Mouse (Mus musculus) hindbrain, embryonic 16.5 days (tissue): ENCODE data around the gene Ezh1. TPM values are rescaled to one million over a fixed set of nuclear protein-coding genes. Genes with fewer than 3 reads are reported as not detected.
A peak's percentile ranks its signal among the peaks of the same experiment; 100 is the strongest.

ENCODE experiments used
- ATAC-seq: fragments of 200-750 bp; cut with Nextera tagmentation; 2 replicates; pipeline ENCODE4 v1.8.0; 2017; ENCODE audit warnings: moderate TSS enrichment, moderate library complexity
- H3K27ac ChIP-seq: fragments of 300-500 bp; sonication (generic); 2 replicates; pipeline ENCODE4 v1.5.1; 2014; ENCODE audit warnings: low read depth, mild to moderate bottlenecking, control low read depth, low read length, moderate library complexity
- H3K27me3 ChIP-seq: fragments of 300-500 bp; sonication (generic); replicated peaks from 2 replicates; pipeline ENCODE4 v1.6.1; 2014; ENCODE audit warnings: low read length; ENCODE audit not compliant: control insufficient read depth, insufficient read depth
- H3K36me3 ChIP-seq: fragments of 300-500 bp; sonication (generic); 2 replicates; pipeline ENCODE4 v1.6.1; 2014; ENCODE audit warnings: mild to moderate bottlenecking, low read length, moderate library complexity, mixed read lengths; ENCODE audit not compliant: control insufficient read depth, insufficient read depth
- H3K4me1 ChIP-seq: fragments of 300-500 bp; sonication (generic); 2 replicates; pipeline ENCODE4 v1.6.1; 2014; ENCODE audit warnings: low read depth, low read length; ENCODE audit not compliant: control insufficient read depth, insufficient read depth
- H3K4me2 ChIP-seq: fragments of 300-500 bp; sonication (generic); 2 replicates; pipeline ENCODE4 v1.6.1; 2014; ENCODE audit warnings: mild to moderate bottlenecking, low read length, control low read depth, moderate library complexity
- H3K4me3 ChIP-seq: fragments of 300-500 bp; sonication (generic); 2 replicates; pipeline ENCODE4 v1.5.1; 2014; ENCODE audit warnings: mild to moderate bottlenecking, low read length, control low read depth, moderate library complexity
- H3K9ac ChIP-seq: fragments of 300-500 bp; sonication (generic); 2 replicates; pipeline ENCODE4 v1.6.1; 2014; ENCODE audit warnings: low read depth, mild to moderate bottlenecking, control low read depth, low read length, moderate library complexity
- H3K9me3 ChIP-seq: fragments of 300-500 bp; sonication (generic); 2 replicates; pipeline ENCODE4 v1.6.1; 2014; ENCODE audit warnings: mild to moderate bottlenecking, low read length, moderate library complexity; ENCODE audit not compliant: control insufficient read depth
- WGBS: fragments of 180-500 bp; shearing (Covaris S2); extraction: QIAGEN DNeasy Blood & Tissue Kit; methylation state at CpG from one replicate; pipeline ENCODE4 v1.1.7; 2014; 5-methylcytosine and 5-hydroxymethylcytosine counted together
- polyA plus RNA-seq: library from polyadenylated mRNA; unstranded; fragments of >200 nt; fragmentation: Nextera tagmentation; extraction: Ambion mirVana; gene quantifications from 2 replicates; pipeline ENCODE4 v1.2.1, GENCODE M21; 2015

Ezh1 gene
- polyA plus RNA-seq, 1 experiment from 2014 or later = 30.0 TPM

GRCm38 (mm10) chr11:101251031-101251430 is 24.8 kb upstream of the Ezh1 start:
- Histone ChIP-seq H3K9ac (no peak overlapping the region), H3K36me3 (no peaks in the 10 kb centered on the region), H3K27ac (no peak overlapping the region), H3K27me3 (peaks cover 11% of the 10 kb centered on the region), H3K4me3 (no peak overlapping the region), H3K4me1 (peaks cover 16% of the 10 kb centered on the region), H3K9me3 (no peaks in the 10 kb centered on the region), H3K4me2 (no peak overlapping the region)
- ATAC-seq = no peak
- WGBS = 73% methylated on average over 2 of the region's 2 CpGs

- Histone ChIP-seq H3K4me1 (peaks cover 12% of the 10 kb centered on the region), H3K4me3 (no peak overlapping the region), H3K27me3 (peaks cover 23% of the 10 kb centered on the region), H3K9me3 (no peaks in the 10 kb centered on the region), H3K27ac (no peak overlapping the region), H3K9ac (no peak overlapping the region), H3K36me3 (no peaks in the 10 kb centered on the region), H3K4me2 (peak overlapping the region; percentile 0; the same call in 1 of the 2 replicates)
- no peak for ATAC-seq
- 35% methylated on average over 14 of the region's 14 CpGs for WGBS
These were observed 22.2 kb upstream of the Ezh1 start for GRCm38 (mm10) chr11:101248258-101248994.

- H3K4me1 ChIP-seq = peaks cover 7% of the 10 kb centered on the region
- peak overlapping the region; percentile 71; the same call in 1 of the 2 replicates for H3K4me3 ChIP-seq
- no peaks in the 10 kb centered on the region for H3K36me3 ChIP-seq
- peaks cover 23% of the 10 kb centered on the region for H3K27me3 ChIP-seq
- H3K27ac ChIP-seq = no peak overlapping the region
- H3K9ac ChIP-seq = no peak overlapping the region
- H3K9me3 ChIP-seq = no peaks in the 10 kb centered on the region
- WGBS = 83% methylated on average over 6 of the region's 6 CpGs
- ATAC-seq = no peak
- H3K4me2 ChIP-seq = peak overlapping the region; percentile 98
These were observed 21.3 kb upstream of the Ezh1 start for GRCm38 (mm10) chr11:101247521-101248030.

GRCm38 (mm10) chr11:101246702-101247012 is 20.4 kb upstream of the Ezh1 start:
- Histone ChIP-seq H3K27me3 (peaks cover 23% of the 10 kb centered on the region), H3K9me3 (no peaks in the 10 kb centered on the region), H3K27ac (peak overlapping the region; percentile 61; the same call in 1 of the 2 replicates), H3K4me3 (peak overlapping the region; percentile 71), H3K4me2 (peak overlapping the region; percentile 98), H3K9ac (peak overlapping the region; percentile 88), H3K4me1 (peaks cover 7% of the 10 kb centered on the region), H3K36me3 (no peaks in the 10 kb centered on the region)
- no peak for ATAC-seq
- whole genome bisulfite sequencing = 7% methylated on average over 7 of the region's 7 CpGs

GRCm38 (mm10) chr11:101245855-101246701 is 19.8 kb upstream of the Ezh1 start, which contains the start of gene Ramp2:
TSS of gene Ramp2 (plus strand) at chr11:101246028.
- H3K4me2 ChIP-seq = peak within 1 kb of the TSS; percentile 98
- peaks cover 7% of the 10 kb centered on the region for H3K4me1 ChIP-seq
- no peaks in the 10 kb centered on the region for H3K9me3 ChIP-seq
- H3K4me3 ChIP-seq = peak within 1 kb of the TSS; percentile 71
- ATAC-seq = peak; percentile 86
- peak within 1 kb of the TSS; percentile 61; the same call in 1 of the 2 replicates for H3K27ac ChIP-seq
- WGBS = under 1% methylated on average over 46 of the region's 63 CpGs
- H3K27me3 ChIP-seq = peaks cover 23% of the 10 kb centered on the region
- H3K9ac ChIP-seq = peak within 1 kb of the TSS; percentile 88
- H3K36me3 ChIP-seq = no peaks in the 10 kb centered on the region

GRCm38 (mm10) chr11:101245071-101245470 is 18.8 kb upstream of the Ezh1 start:
- WGBS = 42% methylated on average over 4 of the region's 4 CpGs
- no peak for ATAC-seq
- Histone ChIP-seq H3K4me2 (no peak overlapping the region; the same call in 1 of the 2 replicates), H3K4me3 (no peak overlapping the region; the same call in 1 of the 2 replicates), H3K27ac (no peak overlapping the region), H3K27me3 (peaks cover 23% of the 10 kb centered on the region), H3K9ac (no peak overlapping the region), H3K36me3 (no peaks in the 10 kb centered on the region), H3K4me1 (peaks cover 7% of the 10 kb centered on the region), H3K9me3 (no peaks in the 10 kb centered on the region)

- Histone ChIP-seq H3K4me1 (no peaks in the 10 kb centered on the region), H3K9me3 (no peaks in the 10 kb centered on the region), H3K27ac (peak overlapping the region; percentile 4; the same call in 1 of the 2 replicates), H3K27me3 (no peaks in the 10 kb centered on the region), H3K4me3 (no peak overlapping the region), H3K36me3 (no peaks in the 10 kb centered on the region), H3K9ac (no peak overlapping the region), H3K4me2 (no peak overlapping the region)
- no peak for ATAC-seq
- WGBS = 47% methylated on average over 5 of the region's 5 CpGs
These were observed 11.9 kb upstream of the Ezh1 start for GRCm38 (mm10) chr11:101238071-101238647.

- H3K4me1 ChIP-seq = no peaks in the 10 kb centered on the region
- no peak overlapping the region for H3K4me2 ChIP-seq
- no peak overlapping the region for H3K4me3 ChIP-seq
- no peaks in the 10 kb centered on the region for H3K9me3 ChIP-seq
- ATAC-seq = no peak
- no peak overlapping the region for H3K9ac ChIP-seq
- no peaks in the 10 kb centered on the region for H3K36me3 ChIP-seq
- no peaks in the 10 kb centered on the region for H3K27me3 ChIP-seq
- H3K27ac ChIP-seq = no peak overlapping the region
- 93% methylated on average over 5 of the region's 5 CpGs for WGBS
These were observed 10.5 kb upstream of the Ezh1 start for GRCm38 (mm10) chr11:101236782-101237181.

- ATAC-seq = no peak
- Histone ChIP-seq H3K9me3 (no peaks in the 10 kb centered on the region), H3K4me1 (no peaks in the 10 kb centered on the region), H3K36me3 (no peaks in the 10 kb centered on the region), H3K27ac (no peak overlapping the region), H3K9ac (no peak overlapping the region), H3K4me2 (no peak overlapping the region), H3K4me3 (no peak overlapping the region), H3K27me3 (no peaks in the 10 kb centered on the region)
These were observed 9.2 kb upstream of the Ezh1 start for GRCm38 (mm10) chr11:101235429-101235828.
